Mouse (Mus musculus) embryonic fibroblast, embryonic 13.5 days (primary cell): ENCODE results near the gene Ly6g5c.

Experiments
- CTCF ChIP-seq: IDR thresholded peaks from 2 replicates; pipeline ENCODE4 v1.5.1; 2011; ENCODE audit warnings: mild to moderate bottlenecking, control low read depth, low read length, moderate library complexity, borderline replicate concordance; ENCODE audit not compliant: insufficient read depth
- POLR2A ChIP-seq: IDR thresholded peaks from 2 replicates; pipeline ENCODE4 v1.6.1; 2011; ENCODE audit warnings: low read depth, mild to moderate bottlenecking, control low read depth, low read length, moderate library complexity

- TF ChIP-seq POLR2A (no peak), CTCF (no peak)
Measured at GRCm38 (mm10) chr17:35153931-35154330, 45.9 kb downstream of the Ly6g5c start.
